Mouse (Mus musculus): ENCODE measurements at regions not wholly inside any gene's neighbourhood (a gene's known extent, or its start where the extent isn't known, plus 50 kb on each side); places are given as distances from the start of the nearest gene placed in this dataset.

GRCm38 (mm10) chr8:50276346-50276745, 1432.6 kb upstream of the Tenm3 start:
- TF ChIP-seq CTCF (IDR thresholded peaks at IDR 0.05; ENCODE audit: low read depth, low read length) (no peak), TAL1 (conservative IDR thresholded peaks at IDR 0.05; ENCODE audit: low read depth, low read length) (no peak)

All from G1E (cell line).